Mouse (Mus musculus) lung, embryonic 16.5 days (tissue): ENCODE data around the gene Disc1. TPM values are rescaled to one million over a fixed set of nuclear protein-coding genes. Genes with fewer than 3 reads are reported as not detected.

Experiments used
- ATAC-seq: fragments of 200-750 bp; cut with Nextera tagmentation; 2 replicates; pipeline ENCODE4 v1.8.0; 2017; ENCODE audit warnings: low read depth, mild to moderate bottlenecking, moderate library complexity
- H3K27ac ChIP-seq: fragments of 300-500 bp; sonication (generic); 2 replicates; pipeline ENCODE4 v1.5.1; 2014; ENCODE audit warnings: mild to moderate bottlenecking, control low read depth, low read length
- H3K27me3 ChIP-seq: fragments of 300-500 bp; sonication (generic); 2 replicates; pipeline ENCODE4 v1.6.1; 2014; ENCODE audit warnings: low read depth, low read length, mixed read lengths; ENCODE audit not compliant: control insufficient read depth, insufficient read depth
- H3K36me3 ChIP-seq: fragments of 300-500 bp; sonication (generic); 2 replicates; pipeline ENCODE4 v1.6.1; 2014; ENCODE audit warnings: low read length; ENCODE audit not compliant: control insufficient read depth, insufficient read depth
- H3K4me1 ChIP-seq: fragments of 300-500 bp; sonication (generic); replicated peaks from 2 replicates; pipeline ENCODE4 v1.6.1; 2014; ENCODE audit warnings: low read length, mixed read lengths; ENCODE audit not compliant: control insufficient read depth, insufficient read depth
- H3K4me2 ChIP-seq: fragments of 300-500 bp; sonication (generic); 2 replicates; pipeline ENCODE4 v1.6.1; 2014; ENCODE audit warnings: low read depth, low read length, control low read depth
- H3K4me3 ChIP-seq: fragments of 300-500 bp; sonication (generic); 2 replicates; pipeline ENCODE4 v1.5.1; 2014; ENCODE audit warnings: mild to moderate bottlenecking, low read length, control low read depth
- H3K9ac ChIP-seq: fragments of 300-500 bp; sonication (generic); 2 replicates; pipeline ENCODE4 v1.6.1; 2014; ENCODE audit warnings: low read length, control low read depth
- H3K9me3 ChIP-seq: fragments of 300-500 bp; sonication (generic); 2 replicates; pipeline ENCODE4 v1.6.1; 2016; ENCODE audit warnings: low read length; ENCODE audit not compliant: control insufficient read depth
- WGBS: fragments of 180-500 bp; shearing (Covaris S2); extraction: QIAGEN DNeasy Blood & Tissue Kit; methylation state at CpG from one replicate; pipeline ENCODE4 v1.1.7; 2014; 5-methylcytosine and 5-hydroxymethylcytosine counted together
- polyA plus RNA-seq: library from polyadenylated mRNA; unstranded; fragments of >200 nt; fragmentation: Nextera tagmentation; extraction: Ambion mirVana; gene quantifications from 2 replicates; pipeline ENCODE4 v1.2.1, GENCODE M21; 2015

Disc1 gene
- polyA plus RNA-seq, 1 experiment from 2014 or later: 2.6 TPM

DNA sequence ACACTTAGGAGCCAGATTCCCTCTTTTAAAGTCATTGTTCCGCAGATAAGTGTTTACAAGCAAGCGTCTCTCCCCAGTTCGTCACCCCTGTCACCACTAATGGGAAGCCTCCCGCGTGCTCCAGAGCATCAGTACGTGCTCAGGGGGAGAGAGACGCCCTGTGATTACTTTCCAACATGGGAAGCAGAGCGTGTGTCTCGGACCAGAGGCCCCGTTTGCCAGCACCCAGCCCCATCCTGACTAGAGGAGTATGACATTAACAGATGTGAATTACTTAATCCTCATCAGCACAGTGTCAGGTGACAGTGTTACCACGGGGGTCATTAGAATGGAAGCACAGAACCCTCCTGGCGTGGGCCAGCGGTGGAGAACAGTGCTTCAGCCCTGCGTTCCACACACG is 15.3 kb upstream of the Disc1 start:
- no peak overlapping the region for H3K4me3 ChIP-seq
- WGBS: 78% methylated on average over 15 of the region's 15 CpGs
- H3K4me1 ChIP-seq: no peaks in the 10 kb centered on the region
- H3K9me3 ChIP-seq: no peaks in the 10 kb centered on the region
- H3K27me3 ChIP-seq: no peaks in the 10 kb centered on the region
- H3K27ac ChIP-seq: no peak overlapping the region
- H3K4me2 ChIP-seq: no peak overlapping the region
- ATAC-seq: no peak
- H3K9ac ChIP-seq: no peak overlapping the region
- peaks cover 4% of the 10 kb centered on the region; the same call in 1 of the 2 replicates for H3K36me3 ChIP-seq

DNA sequence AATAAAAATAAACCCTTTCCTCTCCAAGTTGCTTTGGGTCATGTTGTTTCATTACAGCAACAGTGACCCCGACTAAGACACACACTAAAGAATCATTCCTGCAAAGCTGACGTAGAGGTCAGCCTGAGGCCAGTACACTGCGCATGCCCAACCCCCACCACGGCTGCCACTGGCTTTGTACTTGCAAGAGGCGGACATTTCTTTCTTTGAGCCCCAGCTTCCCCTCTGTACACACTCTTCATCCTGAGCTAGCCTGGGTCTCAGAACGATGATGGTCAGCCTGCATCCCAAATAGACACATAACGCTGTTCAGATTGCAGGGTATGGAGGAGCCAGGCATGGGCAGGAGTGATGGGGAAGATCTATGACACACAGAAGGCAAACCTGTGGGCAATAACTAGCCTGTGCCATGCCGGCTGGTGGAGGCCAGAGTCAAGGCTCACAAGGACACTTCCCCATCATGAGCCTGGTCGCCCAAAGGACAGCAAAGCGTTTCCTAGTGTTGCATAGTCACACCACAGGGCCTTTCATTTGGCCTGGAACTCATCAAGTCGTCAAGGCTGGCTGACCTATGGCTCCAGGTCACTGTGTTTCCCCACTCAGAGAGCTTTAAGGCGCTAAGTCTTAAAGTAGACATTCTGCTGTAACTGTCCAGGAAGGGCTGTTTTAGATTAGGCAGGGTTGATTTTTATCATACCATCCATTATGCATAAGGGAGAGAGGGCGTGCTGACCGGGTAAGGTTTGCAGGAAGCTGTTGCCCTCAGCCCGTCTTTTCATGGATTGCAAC is 13.2 kb upstream of the Disc1 start:
- H3K4me1 ChIP-seq: no peaks in the 10 kb centered on the region
- no peak overlapping the region for H3K4me3 ChIP-seq
- 67% methylated on average over 15 of the region's 15 CpGs for WGBS

DNA sequence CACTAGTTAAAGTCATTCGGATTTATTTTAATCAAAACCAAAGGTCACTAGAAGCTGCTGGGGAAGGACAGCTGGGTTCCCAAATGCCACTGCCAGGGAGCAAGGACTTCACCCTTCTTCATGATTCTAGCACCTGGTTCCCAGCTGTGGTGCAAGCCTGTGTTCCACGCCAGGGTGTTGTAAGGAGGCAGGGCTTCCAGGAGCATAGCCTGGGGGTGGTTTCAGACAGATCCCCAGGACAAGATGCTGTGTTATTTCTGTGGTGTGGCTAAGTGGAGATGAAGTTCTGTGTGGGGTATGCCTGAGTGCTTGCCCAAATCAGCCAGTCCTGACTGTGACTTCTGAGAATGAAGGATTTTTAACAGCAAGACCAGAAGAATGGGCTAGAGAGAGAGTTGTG is 12.5 kb upstream of the Disc1 start:
- Histone ChIP-seq H3K4me3 (no peak overlapping the region), H3K27ac (no peak overlapping the region), H3K4me1 (no peaks in the 10 kb centered on the region), H3K9me3 (no peaks in the 10 kb centered on the region), H3K36me3 (peaks cover 4% of the 10 kb centered on the region; the same call in 1 of the 2 replicates), H3K9ac (no peak overlapping the region), H3K4me2 (no peak overlapping the region), H3K27me3 (no peaks in the 10 kb centered on the region)
- ATAC-seq: no peak
- 49% methylated on average over 2 of the region's 2 CpGs for WGBS

More for the DNA sequence above, 13.2 kb upstream of the Disc1 start:
- no peak for ATAC-seq
- Histone ChIP-seq H3K9me3 (no peaks in the 10 kb centered on the region), H3K4me2 (no peak overlapping the region), H3K9ac (no peak overlapping the region), H3K27me3 (no peaks in the 10 kb centered on the region), H3K36me3 (peaks cover 4% of the 10 kb centered on the region; the same call in 1 of the 2 replicates), H3K27ac (no peak overlapping the region)

DNA sequence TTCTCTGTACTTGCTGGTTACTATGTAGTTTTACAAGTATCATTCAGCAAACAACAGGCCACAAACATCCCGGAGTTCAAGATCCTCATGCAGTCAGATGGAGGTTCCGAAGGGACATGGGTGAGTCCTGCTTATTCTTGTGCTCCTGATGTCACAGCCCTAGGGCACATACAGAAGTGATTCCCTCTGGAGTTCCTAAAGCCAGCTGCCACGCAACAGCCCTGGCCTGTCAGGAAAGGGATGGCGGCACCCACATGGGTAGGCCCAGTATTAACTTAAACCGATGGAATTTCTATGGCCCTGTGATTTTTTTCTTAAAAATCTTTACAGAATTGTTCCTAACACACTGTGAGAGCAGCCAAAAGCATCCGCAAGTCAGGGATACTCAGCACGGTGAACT is 10.6 kb upstream of the Disc1 start:
- Histone ChIP-seq H3K36me3 (peaks cover 4% of the 10 kb centered on the region; the same call in 1 of the 2 replicates), H3K9me3 (no peaks in the 10 kb centered on the region), H3K27ac (no peak overlapping the region), H3K27me3 (no peaks in the 10 kb centered on the region), H3K9ac (no peak overlapping the region), H3K4me2 (no peak overlapping the region), H3K4me1 (no peaks in the 10 kb centered on the region), H3K4me3 (no peak overlapping the region)
- 0 out of 2 replicates have a peak, but pooled peaks have one; percentile 36 for ATAC-seq
- 71% methylated on average over 7 of the region's 7 CpGs for WGBS

DNA sequence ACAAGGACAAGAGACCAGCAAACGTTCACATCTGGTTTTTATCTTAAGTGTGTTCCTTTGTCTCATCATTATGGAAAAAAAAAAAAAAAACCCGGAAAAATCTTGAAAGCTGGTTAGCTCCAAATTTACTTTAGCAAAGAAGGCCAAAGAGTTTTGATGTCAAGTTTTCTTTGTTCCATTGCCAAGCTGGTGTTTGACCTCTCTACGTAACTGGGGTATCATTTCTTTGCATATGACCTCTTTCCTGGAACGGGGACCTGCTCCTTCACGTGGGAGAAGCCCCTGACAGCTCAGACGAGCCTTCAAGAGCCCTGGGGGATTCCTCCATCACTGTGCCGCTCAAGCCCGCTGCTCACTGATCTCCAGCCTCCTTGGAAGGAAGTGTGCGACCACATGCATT is 10.1 kb upstream of the Disc1 start:
- Histone ChIP-seq H3K36me3 (peaks cover 4% of the 10 kb centered on the region; the same call in 1 of the 2 replicates), H3K9me3 (no peaks in the 10 kb centered on the region), H3K4me2 (no peak overlapping the region), H3K27me3 (no peaks in the 10 kb centered on the region), H3K4me3 (no peak overlapping the region), H3K27ac (no peak overlapping the region), H3K9ac (no peak overlapping the region), H3K4me1 (no peaks in the 10 kb centered on the region)
- 16% methylated on average over 9 of the region's 9 CpGs for WGBS
- no peak for ATAC-seq

DNA sequence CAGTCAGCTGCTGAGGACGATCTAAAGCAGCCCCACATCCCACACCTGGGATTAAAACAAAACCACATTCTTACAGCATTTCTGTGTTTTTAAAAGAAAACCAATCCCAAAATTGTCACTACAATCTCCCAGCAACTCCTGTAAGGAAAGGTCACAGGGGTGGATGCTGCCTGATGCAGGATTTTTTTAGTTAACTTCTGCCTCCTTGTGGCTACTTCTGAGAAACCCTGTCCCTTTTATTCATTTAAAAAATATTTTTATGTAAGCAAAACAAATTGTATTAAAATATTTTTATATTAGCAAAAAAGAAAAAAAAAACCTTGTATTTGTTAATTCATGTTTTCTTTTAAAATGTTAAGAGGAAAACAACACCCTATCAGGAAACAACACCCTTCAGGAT is 8.2 kb upstream of the Disc1 start:
- Histone ChIP-seq H3K4me3 (no peak overlapping the region), H3K36me3 (no peaks in the 10 kb centered on the region), H3K9me3 (no peaks in the 10 kb centered on the region), H3K4me1 (no peaks in the 10 kb centered on the region), H3K9ac (no peak overlapping the region), H3K4me2 (no peak overlapping the region), H3K27ac (no peak overlapping the region), H3K27me3 (no peaks in the 10 kb centered on the region)
- ATAC-seq: no peak
- 84% methylated on average over 1 of the region's 1 CpGs for WGBS

DNA sequence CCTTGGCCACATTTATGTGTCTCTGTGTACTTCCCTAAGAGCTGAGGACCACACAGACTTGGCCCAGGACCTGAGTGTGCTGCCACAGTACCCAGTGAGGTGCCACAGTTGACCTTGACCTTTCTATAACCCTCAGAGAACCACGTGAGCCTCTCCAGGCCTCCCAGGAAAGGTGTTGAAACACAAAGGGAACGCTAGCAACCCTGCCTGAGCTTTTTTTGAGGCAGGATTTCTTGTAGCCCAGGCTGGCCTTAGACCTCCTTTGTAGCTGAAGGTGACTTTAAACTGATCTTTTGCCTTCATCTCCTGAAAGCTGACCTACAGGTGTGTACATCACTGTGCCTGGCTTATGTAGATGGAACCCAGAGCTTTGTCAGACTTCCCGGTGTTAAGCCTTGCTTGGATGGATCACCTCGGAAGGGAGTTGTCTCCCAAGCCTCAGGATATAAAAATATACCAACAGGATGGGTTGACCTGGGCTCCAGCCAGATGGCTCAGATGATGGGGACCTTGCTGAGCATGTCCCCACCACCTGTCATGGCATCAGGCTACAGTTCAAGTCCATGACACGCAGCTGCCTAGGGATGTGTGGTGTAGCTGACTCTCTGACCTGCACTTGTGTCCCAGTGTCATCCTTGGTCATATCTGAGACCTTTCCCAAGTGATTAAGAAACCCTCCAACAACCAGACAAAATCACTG is 4.8 kb upstream of the Disc1 start:
- no peak overlapping the region for H3K4me3 ChIP-seq
- no peak overlapping the region for H3K9ac ChIP-seq
- H3K4me1 ChIP-seq: peaks cover 5% of the 10 kb centered on the region
- no peak overlapping the region for H3K27ac ChIP-seq
- ATAC-seq: no peak
- WGBS: 53% methylated on average over 5 of the region's 5 CpGs
- H3K36me3 ChIP-seq: no peaks in the 10 kb centered on the region
- H3K9me3 ChIP-seq: no peaks in the 10 kb centered on the region
- H3K4me2 ChIP-seq: no peak overlapping the region
- no peaks in the 10 kb centered on the region for H3K27me3 ChIP-seq

DNA sequence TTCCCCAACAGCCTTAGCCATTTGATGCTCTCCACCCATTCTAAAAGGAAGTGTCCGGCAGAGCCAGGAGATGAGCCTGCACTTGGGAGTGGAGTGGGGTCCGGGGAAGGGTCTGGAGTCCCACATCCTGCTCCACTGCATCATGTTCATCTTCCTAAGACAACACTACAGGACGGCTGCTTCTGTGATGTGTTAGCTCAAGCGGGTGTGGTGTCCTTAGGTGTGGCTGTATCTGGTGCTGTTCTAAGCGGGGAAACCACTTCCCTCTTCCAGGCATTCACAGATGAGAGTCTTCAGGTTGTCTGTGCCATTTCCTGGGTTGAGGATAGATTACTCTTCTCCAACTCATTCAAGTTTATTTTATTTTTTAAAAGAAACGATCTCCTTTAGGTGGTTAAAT is 4.2 kb upstream of the Disc1 start:
- Histone ChIP-seq H3K4me2 (no peak overlapping the region), H3K9me3 (no peaks in the 10 kb centered on the region), H3K9ac (no peak overlapping the region), H3K27ac (no peak overlapping the region), H3K4me3 (no peak overlapping the region), H3K4me1 (peaks cover 5% of the 10 kb centered on the region), H3K27me3 (no peaks in the 10 kb centered on the region), H3K36me3 (no peaks in the 10 kb centered on the region)
- no peak for ATAC-seq
- WGBS: 64% methylated on average over 6 of the region's 6 CpGs

DNA sequence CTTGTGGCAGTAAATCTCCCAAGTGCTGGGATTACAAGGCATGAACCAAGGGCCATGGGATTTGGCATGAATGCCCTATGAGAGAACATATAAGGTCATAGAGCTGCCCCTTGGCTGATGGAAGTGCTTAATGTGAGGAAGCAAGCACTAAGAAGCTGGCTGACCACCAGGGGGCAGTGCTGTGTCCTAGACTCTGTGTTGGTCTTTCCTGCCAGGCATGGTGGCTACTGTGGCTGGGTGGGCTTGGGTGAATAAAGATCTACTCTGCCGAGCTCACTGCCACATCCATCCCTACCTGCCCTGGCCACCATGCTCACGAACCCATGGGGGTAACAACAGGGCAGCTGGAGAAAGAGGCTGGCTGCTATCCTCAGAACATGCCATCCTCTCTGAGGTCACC is 2.0 kb upstream of the Disc1 start:
- Histone ChIP-seq H3K27me3 (no peaks in the 10 kb centered on the region), H3K4me3 (no peak overlapping the region), H3K4me1 (peaks cover 5% of the 10 kb centered on the region), H3K27ac (no peak overlapping the region), H3K9me3 (no peaks in the 10 kb centered on the region), H3K9ac (no peak overlapping the region), H3K4me2 (no peak overlapping the region), H3K36me3 (no peaks in the 10 kb centered on the region)
- WGBS: 32% methylated on average over 2 of the region's 2 CpGs
- ATAC-seq: no peak
